Mouse (Mus musculus): ENCODE results near the gene Zfp219.

- TF ChIP-seq CTCF (IDR thresholded peaks at IDR 0.05; ENCODE audit: control insufficient read depth, insufficient read depth, low read length) (no peak), POLR2A (IDR thresholded peaks at IDR 0.05; ENCODE audit: borderline replicate concordance, control insufficient read depth, low read depth, low read length) (no peak)
Measured at GRCm38 (mm10) chr14:52044901-52045678, 24.6 kb upstream of the Zfp219 start.

All from bone marrow, adult 2 months (tissue).